Mouse (Mus musculus) large intestine, adult 2 months (tissue): Measurements from ENCODE around the gene Olfr1222. TPM values are rescaled to one million over a fixed set of nuclear protein-coding genes. Genes with fewer than 3 reads are reported as not detected.
"Not testable (repeated sequence)": the region's sequence is repeated elsewhere in the genome, so short reads cannot be mapped to it uniquely, and the experiment has no call there.

Experiments
- DNase-seq: peaks from one replicate; pipeline ENCODE4 v3.0.0-alpha.2; 2012; ENCODE audit warnings: low read depth, low spot score
- WGBS: fragments of 180-500 bp; shearing (Covaris S2); methylation state at CpG from one replicate; pipeline ENCODE4 v1.1.7; 2018; 5-methylcytosine and 5-hydroxymethylcytosine counted together
- polyA plus RNA-seq: library from polyadenylated mRNA; depleted of rRNA; stranded (reverse); fragments of >200 nt; gene quantifications from 2 replicates; pipeline ENCODE4 v1.2.3, GENCODE M21; 2012; rRNA removed

Olfr1222 gene
- not detected in 2 replicates for polyA plus RNA-seq

- 52% methylated on average over 3 of the region's 3 CpGs for WGBS
These were observed at the start of gene Olfr1222 for GRCm38 (mm10) chr2:89132954-89133353. Gene Olfr1222 (minus strand): TSS chr2:89133054.

GRCm38 (mm10) chr2:89174569-89174968 is 41.7 kb upstream of the Olfr1222 start, which contains the start of gene Olfr1225:
Gene Olfr1225 (minus strand): TSS chr2:89174669.
- DNase-seq: no peak
- 85% methylated on average over 1 of the region's 1 CpGs for WGBS

More at GRCm38 (mm10) chr2:89132954-89133353, at the start of gene Olfr1222:
- DNase-seq: no peak

- DNase-seq: not testable (repeated sequence)
- 88% methylated on average over 4 of the region's 4 CpGs for WGBS
These were observed 31.9 kb upstream of the Olfr1222 start for GRCm38 (mm10) chr2:89164711-89165110.

GRCm38 (mm10) chr2:89163991-89164390 is 31.1 kb upstream of the Olfr1222 start, which contains the start of gene Olfr1224-ps1:
Gene Olfr1224-ps1 (minus strand): TSS chr2:89164091.
- 91% methylated on average over 8 of the region's 8 CpGs for WGBS
- not testable (repeated sequence) for DNase-seq

GRCm38 (mm10) chr2:89151460-89151859 is 18.6 kb upstream of the Olfr1222 start, which contains the start of gene Olfr1223:
Gene Olfr1223 (minus strand): TSS chr2:89151560.
- DNase-seq: no peak
- 67% methylated on average over 1 of the region's 1 CpGs for WGBS

GRCm38 (mm10) chr2:89117183-89117582 is 15.7 kb downstream of the Olfr1222 start, which contains the start of gene Olfr1221:
Gene Olfr1221 (minus strand): TSS chr2:89117283.
- 76% methylated on average over 2 of the region's 2 CpGs for WGBS
- DNase-seq: no peak

GRCm38 (mm10) chr2:89106735-89107134 is 26.1 kb downstream of the Olfr1222 start, which contains the start of gene Olfr1220:
Gene Olfr1220 (minus strand): TSS chr2:89106835.
- 62% methylated on average over 3 of the region's 3 CpGs for WGBS
- DNase-seq: no peak

- no peak for DNase-seq
These were observed 27.2 kb downstream of the Olfr1222 start for GRCm38 (mm10) chr2:89105651-89106050.

- DNase-seq: no peak
- 96% methylated on average over 1 of the region's 1 CpGs for WGBS
These were observed 39.0 kb downstream of the Olfr1222 start for GRCm38 (mm10) chr2:89093848-89094247.

GRCm38 (mm10) chr2:89083413-89083812 is 49.4 kb downstream of the Olfr1222 start, which contains the start of gene Olfr1219:
Gene Olfr1219 (minus strand): TSS chr2:89083513.
- 48% methylated on average over 1 of the region's 1 CpGs for WGBS
- no peak for DNase-seq

GRCm38 (mm10) chr2:89081487-89081886 is 51.4 kb downstream of the Olfr1222 start:
- DNase-seq: no peak

Other genes starting within 250 kb of the Olfr1222 start
- not detected in 2 replicates for gene Olfr1208, start 230.7 kb downstream of the Olfr1222 start, polyA plus RNA-seq
- gene Olfr1209, start 217.9 kb downstream of the Olfr1222 start, polyA plus RNA-seq: not detected in 2 replicates
- not detected in 2 replicates for gene Olfr1211, start 194.9 kb downstream of the Olfr1222 start, polyA plus RNA-seq
- gene Olfr1212, start 179.1 kb downstream of the Olfr1222 start, polyA plus RNA-seq: not detected in 2 replicates
- not detected in 2 replicates for gene Gm13762, start 152.8 kb downstream of the Olfr1222 start, polyA plus RNA-seq
- not detected in 2 replicates for gene Olfr1214, start 140.4 kb downstream of the Olfr1222 start, polyA plus RNA-seq
- gene Olfr1215, start 126.1 kb downstream of the Olfr1222 start, polyA plus RNA-seq: not detected in 2 replicates
- gene Olfr1216, start 114.7 kb downstream of the Olfr1222 start, polyA plus RNA-seq: not detected in 2 replicates
- gene Olfr1217, start 101.0 kb downstream of the Olfr1222 start, polyA plus RNA-seq: not detected in 2 replicates
- gene Olfr1218, start 71.9 kb downstream of the Olfr1222 start, polyA plus RNA-seq: not detected in 2 replicates
- gene Olfr1219, start 49.5 kb downstream of the Olfr1222 start, polyA plus RNA-seq: not detected in 2 replicates
- not detected in 2 replicates for gene Olfr1220, start 26.2 kb downstream of the Olfr1222 start, polyA plus RNA-seq
- not detected in 2 replicates for gene Olfr1221, start 15.8 kb downstream of the Olfr1222 start, polyA plus RNA-seq
- gene Olfr1223, start 18.5 kb upstream of the Olfr1222 start, polyA plus RNA-seq: not detected in 2 replicates
- gene Olfr1224-ps1, start 31.0 kb upstream of the Olfr1222 start, polyA plus RNA-seq: not detected in 2 replicates
- not detected in 2 replicates for gene Olfr1225, start 41.6 kb upstream of the Olfr1222 start, polyA plus RNA-seq
- gene Olfr1226, start 67.0 kb upstream of the Olfr1222 start, polyA plus RNA-seq: not detected in 2 replicates
- gene Olfr1228, start 121.0 kb upstream of the Olfr1222 start, polyA plus RNA-seq: not detected in 2 replicates
- gene Olfr1229, start 155.0 kb upstream of the Olfr1222 start, polyA plus RNA-seq: not detected in 2 replicates
- not detected in 2 replicates for gene Olfr1230, start 164.2 kb upstream of the Olfr1222 start, polyA plus RNA-seq
- not detected in 2 replicates for gene Olfr1231, start 174.0 kb upstream of the Olfr1222 start, polyA plus RNA-seq
- not detected in 2 replicates for gene Olfr1232, start 196.6 kb upstream of the Olfr1222 start, polyA plus RNA-seq
- gene Olfr1233, start 209.3 kb upstream of the Olfr1222 start, polyA plus RNA-seq: not detected in 2 replicates
- gene Olfr1234, start 231.8 kb upstream of the Olfr1222 start, polyA plus RNA-seq: not detected in 2 replicates